Mouse (Mus musculus) forebrain, embryonic 12.5 days (tissue): ENCODE results near the gene Wdr19. TPM values are rescaled to one million over a fixed set of nuclear protein-coding genes. Genes with fewer than 3 reads are reported as not detected.
A peak's percentile ranks its signal among the peaks of the same experiment; 100 is the strongest.

Source experiments
- ATAC-seq: fragments of 200-750 bp; cut with Nextera tagmentation; 2 replicates; pipeline ENCODE4 v1.8.0; 2017; ENCODE audit warnings: moderate TSS enrichment; ENCODE audit not compliant: low FRiP score
- H3K27ac ChIP-seq: fragments of 300-500 bp; sonication (generic); 2 replicates; pipeline ENCODE4 v1.5.1; 2016; ENCODE audit warnings: mild to moderate bottlenecking
- H3K27me3 ChIP-seq: fragments of 300-500 bp; sonication (generic); 2 replicates; pipeline ENCODE4 v1.6.1; 2016; ENCODE audit warnings: mild to moderate bottlenecking
- H3K36me3 ChIP-seq: fragments of 300-500 bp; sonication (generic); replicated peaks from 2 replicates; pipeline ENCODE4 v1.6.1; 2016; ENCODE audit warnings: mild to moderate bottlenecking
- H3K4me1 ChIP-seq: fragments of 300-500 bp; sonication (generic); 2 replicates; pipeline ENCODE4 v1.6.1; 2016
- H3K4me2 ChIP-seq: fragments of 300-500 bp; sonication (generic); 2 replicates; pipeline ENCODE4 v1.6.1; 2016; ENCODE audit warnings: mild to moderate bottlenecking, moderate library complexity
- H3K4me3 ChIP-seq: fragments of 300-500 bp; sonication (generic); replicated peaks from 2 replicates; pipeline ENCODE4 v1.5.1; 2016; ENCODE audit warnings: mild to moderate bottlenecking
- H3K9ac ChIP-seq: fragments of 300-500 bp; sonication (generic); 2 replicates; pipeline ENCODE4 v1.6.1; 2016; ENCODE audit warnings: mild to moderate bottlenecking
- H3K9me3 ChIP-seq: fragments of 300-500 bp; sonication (generic); 2 replicates; pipeline ENCODE4 v1.6.1; 2016
- WGBS: fragments of 180-500 bp; shearing (Covaris S2); methylation state at CpG from one replicate; pipeline ENCODE4 v1.1.7; 2016; 5-methylcytosine and 5-hydroxymethylcytosine counted together
- polyA plus RNA-seq: library from polyadenylated mRNA; unstranded; fragments of >200 nt; fragmentation: Nextera tagmentation; extraction: Ambion mirVana; gene quantifications from 2 replicates; pipeline ENCODE4 v1.2.1, GENCODE M21; 2016

Gene Wdr19
- polyA plus RNA-seq, 1 experiment from 2014 or later = 14.8 TPM

DNA sequence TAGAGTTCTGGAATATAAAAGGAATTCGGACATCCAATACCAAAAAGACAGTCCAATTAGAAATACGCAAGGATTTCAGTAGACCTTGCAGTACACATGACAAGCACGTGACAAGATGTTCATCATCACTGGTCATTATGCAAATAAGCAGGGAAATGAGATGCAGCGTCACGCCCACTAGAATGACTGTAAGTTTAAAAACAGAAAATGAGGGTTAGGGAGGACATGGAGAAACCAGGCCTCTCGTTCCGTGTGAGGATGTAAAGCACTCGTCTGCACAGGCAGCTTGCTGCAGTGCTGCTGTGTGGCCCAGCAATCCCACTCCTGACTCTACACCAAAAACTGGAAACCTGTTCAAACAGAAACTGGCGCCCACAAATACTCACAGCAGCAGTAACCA is 29.3 kb upstream of the Wdr19 start:
- no peak overlapping the region for H3K9ac ChIP-seq
- H3K4me1 ChIP-seq = peaks cover 2% of the 10 kb centered on the region; the same call in 1 of the 2 replicates
- no peak for ATAC-seq
- no peaks in the 10 kb centered on the region for H3K9me3 ChIP-seq
- H3K4me2 ChIP-seq = no peak overlapping the region
- no peaks in the 10 kb centered on the region for H3K27me3 ChIP-seq
- no peak overlapping the region for H3K4me3 ChIP-seq
- peaks cover 19% of the 10 kb centered on the region for H3K36me3 ChIP-seq
- WGBS = 78% methylated on average over 9 of the region's 9 CpGs
- no peak overlapping the region for H3K27ac ChIP-seq

DNA sequence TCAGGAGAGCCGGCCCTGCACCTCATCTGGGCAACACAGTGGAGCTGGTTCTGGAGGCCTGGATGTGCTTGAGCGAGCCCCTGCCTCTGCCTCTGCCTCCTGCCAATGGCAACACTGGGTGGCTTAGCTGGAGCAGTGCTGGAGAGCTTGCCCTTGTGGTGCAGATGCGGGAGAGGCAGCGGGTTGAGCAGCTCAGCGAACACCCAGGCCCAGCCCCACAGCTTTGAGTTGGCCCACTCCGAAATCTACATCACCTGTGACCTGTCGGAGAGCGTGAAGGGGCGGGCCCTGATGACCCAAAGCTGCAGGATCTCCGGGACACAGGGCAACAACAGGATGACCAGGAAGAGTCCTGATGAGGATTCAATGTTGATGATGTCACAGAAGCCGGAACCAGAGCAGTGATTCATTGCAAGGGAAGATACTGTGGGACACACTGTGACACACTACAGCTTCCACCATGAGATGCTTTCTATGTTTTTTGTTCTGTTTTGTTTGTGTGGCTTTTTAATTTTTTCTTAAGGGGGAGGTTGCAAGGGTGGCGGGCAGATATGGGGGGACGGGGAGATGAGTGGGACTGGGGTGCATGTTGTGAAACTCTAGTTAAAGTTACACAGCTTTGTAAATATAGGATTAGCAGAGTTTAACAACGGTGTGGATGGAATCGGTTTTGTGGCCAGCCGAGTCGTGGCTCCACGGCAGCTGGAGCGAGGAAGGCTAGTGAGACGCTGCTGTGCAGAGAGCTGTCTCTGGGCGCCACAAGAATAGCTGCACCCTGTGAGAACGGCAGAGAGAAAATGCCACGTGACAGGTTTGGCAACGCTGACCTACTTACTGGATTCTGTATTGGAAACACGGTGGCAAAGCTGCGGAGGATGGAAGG is 24.2 kb upstream of the Wdr19 start:
- ATAC-seq = peak; percentile 80
- no peak overlapping the region for H3K9ac ChIP-seq

DNA sequence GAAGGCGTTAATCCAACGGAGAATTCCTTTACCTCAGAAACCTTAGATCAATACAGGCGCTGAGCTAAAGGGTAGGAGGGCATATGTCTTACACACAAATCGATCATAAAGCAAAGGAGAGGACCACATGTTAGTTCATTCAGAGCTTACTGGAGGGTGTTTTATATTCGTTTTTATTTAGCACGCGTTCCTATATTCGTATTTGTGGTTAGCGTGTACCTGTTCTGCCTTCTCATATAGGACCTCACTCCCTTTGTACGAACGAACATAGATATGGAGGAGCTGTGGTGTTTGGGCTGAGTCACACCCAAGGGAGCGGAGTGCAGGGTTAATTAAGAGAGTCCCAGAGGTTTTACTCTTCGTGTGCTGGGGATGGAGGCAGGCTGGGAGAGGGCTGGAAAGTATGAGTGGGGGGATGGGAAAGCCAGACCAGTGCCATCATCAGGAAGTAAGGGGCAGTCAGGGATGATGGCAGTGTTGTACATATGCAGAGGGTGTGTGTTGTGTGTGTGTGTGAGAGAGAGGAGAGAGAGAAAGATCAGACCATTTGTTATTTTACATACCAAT is 23.5 kb upstream of the Wdr19 start:
- Histone ChIP-seq H3K36me3 (no peaks in the 10 kb centered on the region), H3K4me2 (peak overlapping the region; percentile 25), H3K4me1 (peaks cover 21% of the 10 kb centered on the region), H3K4me3 (no peak overlapping the region), H3K9me3 (no peaks in the 10 kb centered on the region), H3K9ac (0 out of 2 replicates have a peak overlapping the region, but pooled peaks have one; percentile 8), H3K27me3 (no peaks in the 10 kb centered on the region), H3K27ac (0 out of 2 replicates have a peak overlapping the region, but pooled peaks have one; percentile 42)
- peak; percentile 68 for ATAC-seq
- WGBS = 64% methylated on average over 13 of the region's 13 CpGs

More for the DNA sequence above, 24.2 kb upstream of the Wdr19 start:
- Histone ChIP-seq H3K4me3 (no peak overlapping the region), H3K4me1 (peaks cover 19% of the 10 kb centered on the region), H3K36me3 (no peaks in the 10 kb centered on the region), H3K9me3 (no peaks in the 10 kb centered on the region), H3K27me3 (no peaks in the 10 kb centered on the region), H3K4me2 (peak overlapping the region; percentile 25), H3K27ac (0 out of 2 replicates have a peak overlapping the region, but pooled peaks have one; percentile 26)
- WGBS = 63% methylated on average over 26 of the region's 26 CpGs

DNA sequence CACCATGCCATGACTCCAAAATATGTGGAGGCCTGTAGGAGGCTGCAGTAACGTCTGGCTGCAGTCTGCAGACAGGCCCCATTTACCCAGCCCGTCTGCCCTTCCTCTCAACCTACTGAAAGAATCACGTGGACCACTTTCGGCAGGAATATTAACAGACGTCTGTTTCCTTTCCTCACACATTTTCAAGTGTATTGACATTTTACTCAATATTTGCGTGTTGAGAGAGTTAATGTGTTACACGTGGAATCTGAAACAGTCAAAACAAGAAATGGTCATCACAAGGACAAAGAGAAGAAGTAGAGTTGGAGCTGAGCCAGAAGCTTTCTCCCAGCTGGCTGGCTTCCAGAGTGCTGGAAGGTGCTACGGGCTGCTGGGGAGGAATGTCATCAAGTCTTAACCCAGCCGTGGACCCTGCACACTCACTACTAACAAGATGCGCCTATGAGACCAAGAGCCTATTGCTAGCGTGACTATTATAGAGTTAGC is 22.4 kb upstream of the Wdr19 start:
- no peak overlapping the region for H3K4me3 ChIP-seq
- H3K4me1 ChIP-seq = peaks cover 32% of the 10 kb centered on the region
- H3K4me2 ChIP-seq = no peak overlapping the region
- H3K27me3 ChIP-seq = no peaks in the 10 kb centered on the region
- H3K36me3 ChIP-seq = no peaks in the 10 kb centered on the region
- no peak overlapping the region for H3K27ac ChIP-seq
- WGBS = 55% methylated on average over 11 of the region's 11 CpGs
- H3K9ac ChIP-seq = no peak overlapping the region
- ATAC-seq = no peak; the same call in 1 of the 2 replicates
- H3K9me3 ChIP-seq = no peaks in the 10 kb centered on the region

DNA sequence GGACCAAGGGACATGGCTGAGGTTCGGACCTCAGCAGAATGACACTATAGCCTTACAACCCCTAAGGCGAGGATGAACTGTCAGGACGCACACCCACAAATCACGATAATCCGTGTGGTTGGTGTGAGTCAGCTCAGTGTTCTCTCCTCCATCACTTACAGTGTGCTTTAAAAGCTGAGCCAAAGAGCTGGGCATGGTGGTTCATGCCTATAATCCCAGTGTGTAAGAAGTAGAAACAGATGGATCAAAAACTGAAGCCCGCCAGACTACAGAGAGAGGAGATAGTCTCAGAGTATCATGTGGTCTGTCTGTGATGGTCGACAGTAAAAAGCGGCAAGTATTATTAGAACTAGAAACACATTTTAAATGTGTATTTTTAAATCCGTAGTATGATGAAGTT is 21.0 kb upstream of the Wdr19 start:
- Histone ChIP-seq H3K9me3 (no peaks in the 10 kb centered on the region), H3K4me2 (no peak overlapping the region), H3K27me3 (no peaks in the 10 kb centered on the region), H3K36me3 (no peaks in the 10 kb centered on the region), H3K9ac (no peak overlapping the region), H3K4me1 (peaks cover 34% of the 10 kb centered on the region), H3K27ac (no peak overlapping the region), H3K4me3 (no peak overlapping the region)
- WGBS = 91% methylated on average over 9 of the region's 9 CpGs
- no peak for ATAC-seq

DNA sequence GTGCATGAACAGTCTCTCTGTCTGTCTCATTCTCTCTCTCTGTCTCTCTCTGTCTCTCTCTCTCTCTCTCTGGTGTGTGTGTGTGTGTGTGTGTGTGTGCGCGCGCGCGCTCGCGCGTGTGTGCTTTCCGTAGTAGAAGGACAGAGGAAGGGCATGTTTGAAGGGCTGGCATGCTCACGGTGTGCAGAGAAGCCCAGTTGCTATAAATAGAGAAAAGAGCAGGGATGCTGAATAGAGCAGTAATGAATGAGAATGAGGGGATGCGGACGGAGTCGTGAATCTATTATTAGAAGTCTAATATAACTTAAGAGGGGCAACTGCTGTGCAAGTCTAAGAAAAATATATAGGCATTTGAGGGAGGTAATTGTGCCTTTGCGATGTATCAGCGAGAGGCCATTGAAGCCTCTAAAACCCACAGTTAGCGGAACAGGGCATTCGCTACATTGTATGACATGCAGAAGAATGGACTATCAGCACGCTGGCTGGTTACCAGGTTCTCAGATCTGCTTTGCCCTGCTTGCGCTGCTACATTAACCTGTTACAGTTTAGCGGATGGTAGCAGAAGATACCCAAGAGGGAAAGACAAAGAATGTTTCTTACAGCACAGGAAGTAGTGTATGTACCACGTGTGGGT is 18.2 kb upstream of the Wdr19 start:
- Histone ChIP-seq H3K27me3 (no peaks in the 10 kb centered on the region), H3K4me2 (no peak overlapping the region), H3K36me3 (no peaks in the 10 kb centered on the region), H3K9ac (no peak overlapping the region), H3K27ac (peak overlapping the region; percentile 19), H3K4me1 (peaks cover 22% of the 10 kb centered on the region), H3K9me3 (no peaks in the 10 kb centered on the region), H3K4me3 (no peak overlapping the region)
- 62% methylated on average over 21 of the region's 21 CpGs for WGBS
- ATAC-seq = peak; percentile 63; the same call in 1 of the 2 replicates

DNA sequence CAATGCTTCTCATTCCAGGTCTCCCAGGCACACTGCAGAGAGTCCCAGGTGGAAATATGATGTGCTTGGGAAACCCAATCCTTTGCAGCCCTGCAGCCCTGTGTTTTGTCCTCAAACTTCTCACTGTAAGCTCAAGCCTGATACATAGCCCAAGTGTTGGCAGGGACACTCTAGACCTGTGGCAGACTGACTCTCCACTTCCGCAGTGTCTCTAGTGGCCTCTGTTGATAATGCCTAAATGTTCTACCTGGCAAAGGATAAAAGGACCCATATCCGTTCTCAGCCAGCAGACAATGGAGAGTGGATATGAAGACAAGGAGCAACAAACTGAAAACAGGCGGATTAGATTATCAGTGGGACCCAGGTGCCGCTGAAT is 17.7 kb upstream of the Wdr19 start:
- WGBS = 85% methylated on average over 4 of the region's 4 CpGs
- Histone ChIP-seq H3K9me3 (no peaks in the 10 kb centered on the region), H3K4me1 (peaks cover 22% of the 10 kb centered on the region), H3K4me2 (no peak overlapping the region), H3K27me3 (no peaks in the 10 kb centered on the region), H3K36me3 (no peaks in the 10 kb centered on the region), H3K4me3 (no peak overlapping the region), H3K27ac (peak overlapping the region; percentile 19; the same call in 1 of the 2 replicates), H3K9ac (no peak overlapping the region)
- ATAC-seq = no peak

DNA sequence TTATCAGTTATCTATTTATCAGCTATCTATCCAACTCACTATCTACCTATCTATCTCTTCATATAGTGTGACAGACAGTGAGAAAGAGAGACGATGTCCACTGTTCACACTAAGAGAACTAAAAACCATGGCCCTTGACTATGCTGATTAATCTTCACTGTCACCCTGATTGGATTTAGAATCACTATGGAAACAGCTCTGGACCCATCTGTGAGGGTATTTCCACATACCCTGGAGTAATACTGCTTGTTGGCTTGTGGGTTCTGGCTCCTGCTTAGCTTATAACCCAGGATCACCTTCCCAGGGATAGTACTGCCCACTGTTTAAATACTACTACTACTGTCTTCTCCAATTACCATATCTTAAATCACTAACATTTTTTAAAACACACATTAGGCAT is 17.2 kb upstream of the Wdr19 start:
- H3K4me3 ChIP-seq = no peak overlapping the region

DNA sequence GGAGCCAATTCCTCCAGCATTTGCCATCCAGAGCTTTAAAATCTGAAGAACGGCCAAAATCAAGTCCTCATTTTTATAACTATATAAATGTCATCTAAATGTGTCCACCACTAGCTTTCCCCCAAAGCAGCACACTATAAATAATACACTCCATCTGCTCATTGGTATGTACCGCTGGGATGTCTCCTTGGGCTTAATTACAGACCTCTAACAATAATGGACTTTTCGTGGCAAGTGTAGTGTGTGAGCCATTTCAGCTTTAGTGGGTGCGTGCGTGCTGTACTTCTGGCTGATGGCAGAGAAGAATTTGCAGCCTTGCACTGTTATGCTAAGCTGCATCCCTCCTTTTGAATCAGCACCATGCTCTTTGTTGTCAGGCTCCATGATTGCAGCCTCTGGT is 7.9 kb upstream of the Wdr19 start:
- Histone ChIP-seq H3K4me2 (no peak overlapping the region), H3K27ac (no peak overlapping the region), H3K36me3 (no peaks in the 10 kb centered on the region), H3K9ac (no peak overlapping the region), H3K4me1 (no peaks in the 10 kb centered on the region), H3K27me3 (no peaks in the 10 kb centered on the region), H3K9me3 (peaks cover 7% of the 10 kb centered on the region; the same call in 1 of the 2 replicates), H3K4me3 (no peak overlapping the region)
- no peak for ATAC-seq
- whole genome bisulfite sequencing = 89% methylated on average over 5 of the region's 5 CpGs

More for the DNA sequence above, 17.2 kb upstream of the Wdr19 start:
- Histone ChIP-seq H3K4me1 (peaks cover 17% of the 10 kb centered on the region), H3K36me3 (no peaks in the 10 kb centered on the region), H3K4me2 (no peak overlapping the region), H3K9me3 (no peaks in the 10 kb centered on the region), H3K9ac (no peak overlapping the region), H3K27ac (no peak overlapping the region), H3K27me3 (no peaks in the 10 kb centered on the region)
- ATAC-seq = no peak
- WGBS = 83% methylated on average over 1 of the region's 1 CpGs

DNA sequence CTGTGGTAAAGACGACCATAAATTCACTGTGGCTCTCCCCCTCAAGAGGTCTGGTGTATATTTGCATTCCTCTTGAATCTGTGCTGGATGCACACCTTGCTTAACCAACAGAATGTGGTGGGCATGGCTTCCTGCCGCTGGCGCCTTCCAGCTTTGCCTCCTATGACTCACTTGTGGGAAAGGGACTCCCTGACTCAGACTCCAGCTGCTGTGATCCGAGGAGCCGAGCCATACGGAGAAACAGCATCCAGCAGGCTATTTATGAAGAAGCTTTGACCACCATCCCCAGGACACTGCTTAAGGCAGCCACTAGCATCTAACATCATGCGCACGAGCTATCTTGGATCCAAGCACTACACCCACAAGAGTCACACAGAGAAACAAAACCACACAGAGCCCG is 5.1 kb upstream of the Wdr19 start:
- Histone ChIP-seq H3K9ac (no peak overlapping the region), H3K4me3 (no peak overlapping the region), H3K4me1 (0 out of 2 replicates have a peak, but pooled peaks cover 2% of the 10 kb centered on the region), H3K4me2 (no peak overlapping the region), H3K27ac (no peak overlapping the region), H3K27me3 (no peaks in the 10 kb centered on the region), H3K9me3 (peaks cover 7% of the 10 kb centered on the region; the same call in 1 of the 2 replicates), H3K36me3 (no peaks in the 10 kb centered on the region)
- ATAC-seq = no peak
- WGBS = 89% methylated on average over 9 of the region's 9 CpGs

DNA sequence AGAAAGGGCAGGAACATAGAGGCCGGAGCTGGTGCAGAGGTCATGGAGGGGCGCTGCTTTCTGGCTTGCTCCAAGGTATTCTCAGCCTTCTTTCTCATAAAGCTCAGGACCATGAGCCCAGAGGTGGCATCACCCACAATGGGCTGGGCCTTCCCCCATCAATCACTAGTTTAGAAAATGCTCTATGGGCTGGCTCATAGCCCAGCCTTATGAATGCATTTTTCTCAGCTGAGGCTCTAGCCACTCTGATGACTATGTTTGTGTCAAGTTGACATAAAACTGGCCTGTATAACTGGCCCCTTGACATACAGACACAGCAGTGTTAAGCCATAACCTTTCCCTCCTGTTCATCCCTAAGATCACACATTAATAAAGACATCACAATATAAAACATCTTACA is 5.2 kb downstream of the Wdr19 start:
- no peak overlapping the region for H3K9ac ChIP-seq
- peaks cover 9% of the 10 kb centered on the region for H3K4me1 ChIP-seq
- 92% methylated on average over 2 of the region's 2 CpGs for WGBS
- H3K27ac ChIP-seq = no peak overlapping the region
- H3K4me3 ChIP-seq = no peak overlapping the region
- no peaks in the 10 kb centered on the region for H3K27me3 ChIP-seq
- no peak overlapping the region for H3K4me2 ChIP-seq
- 0 out of 2 replicates have a peak, but pooled peaks cover 7% of the 10 kb centered on the region for H3K36me3 ChIP-seq
- H3K9me3 ChIP-seq = no peaks in the 10 kb centered on the region
- ATAC-seq = no peak

DNA sequence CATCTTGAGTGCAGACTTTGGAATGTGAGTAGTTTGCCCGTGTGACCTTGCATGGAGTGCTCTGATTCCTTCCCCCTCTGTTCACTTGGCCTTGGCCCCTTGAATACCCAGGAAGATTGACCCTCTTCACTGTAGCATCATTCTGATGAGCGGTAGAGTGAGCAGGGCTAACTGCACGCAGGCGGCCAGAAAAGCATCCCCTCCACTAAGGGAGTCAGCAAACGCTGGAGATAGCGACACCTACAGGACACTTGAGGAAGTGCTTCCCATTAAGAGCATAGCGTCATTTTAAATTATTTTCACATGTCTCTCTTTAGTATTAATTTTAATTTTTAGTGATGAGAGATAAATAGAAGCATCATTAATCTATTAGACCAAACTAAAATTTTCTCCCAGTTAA is 13.8 kb downstream of the Wdr19 start:
- peak; percentile 53; the same call in 1 of the 2 replicates for ATAC-seq
- Histone ChIP-seq H3K27ac (no peak overlapping the region), H3K4me2 (no peak overlapping the region), H3K9ac (no peak overlapping the region), H3K4me1 (no peaks in the 10 kb centered on the region), H3K36me3 (no peaks in the 10 kb centered on the region; the same call in 1 of the 2 replicates), H3K27me3 (no peaks in the 10 kb centered on the region), H3K4me3 (no peak overlapping the region), H3K9me3 (no peaks in the 10 kb centered on the region)
- WGBS = 23% methylated on average over 7 of the region's 7 CpGs
